Mouse (Mus musculus) left cerebral cortex, postnatal 36 days (tissue): ENCODE data around the gene Igfbp7. TPM values are rescaled to one million over a fixed set of nuclear protein-coding genes. Genes with fewer than 3 reads are reported as not detected.

ENCODE experiments used
- DNase-seq, 2 experiments: peaks; one replicate each; pipeline ENCODE4 v3.0.0; 2021 to 2022; ENCODE audit warnings: low spot score in 2 of 2, mixed read lengths in 1 of 2
- intact Hi-C: fragments of 180-260 bp; cut with DNase I; formaldehyde crosslinking; loops from one replicate; pipeline ENCODE4 v1.15.1; 2025
- total RNA-seq, 2 experiments: library from RNA; stranded (reverse); gene quantifications; 2 replicates each; pipeline ENCODE4 v1.2.3; 2021

Gene Igfbp7
- total RNA-seq, 2 experiments from 2014 or later = 45.1 to 48.4 TPM

GRCm38 (mm10) chr5:77301296-77301903 is 106.4 kb downstream of the Igfbp7 start:
- intact Hi-C loops = no loop called here
- DNase-seq = no peak

GRCm38 (mm10) chr5:77299486-77299885 is 108.4 kb downstream of the Igfbp7 start:
- no peak for DNase-seq
- intact Hi-C loops = no loop called here

Other genes with a start within 250 kb of the Igfbp7 start
- gene Spink2, start 196.6 kb downstream of the Igfbp7 start, total RNA-seq = not detected
- 1 to 10 TPM; 3.4 to 3.6 TPM for gene Rest, start 142.6 kb downstream of the Igfbp7 start, total RNA-seq
- gene Noa1, start 98.0 kb downstream of the Igfbp7 start, total RNA-seq = 10 to 100 TPM; 24.0 to 26.4 TPM
- 10 to 100 TPM; 45.6 to 45.8 TPM for gene Polr2b, start 97.9 kb downstream of the Igfbp7 start, total RNA-seq